Mouse (Mus musculus): ENCODE measurements around the gene Vwa5a. TPM values are rescaled to one million over a fixed set of nuclear protein-coding genes. Genes with fewer than 3 reads are reported as not detected.

Vwa5a gene
- 27.9 and 38.3 TPM in 2 replicates for polyA plus RNA-seq (2015; fragmentation: Nextera tagmentation; extraction: Ambion mirVana)

GRCm38 (mm10) chr9:38718102-38718501, at the start of gene Vwa5a:
Vwa5a (plus strand) TSS chr9:38718268.

GRCm38 (mm10) chr9:38674501-38674900, 43.6 kb upstream of the Vwa5a start, which contains the start of gene Olfr918:
Olfr918 (minus strand) TSS chr9:38674601.

GRCm38 (mm10) chr9:38751999-38752398, 33.9 kb downstream of the Vwa5a start, which contains the start of gene Olfr920:
Olfr920 (plus strand) TSS chr9:38752299.

DNA sequence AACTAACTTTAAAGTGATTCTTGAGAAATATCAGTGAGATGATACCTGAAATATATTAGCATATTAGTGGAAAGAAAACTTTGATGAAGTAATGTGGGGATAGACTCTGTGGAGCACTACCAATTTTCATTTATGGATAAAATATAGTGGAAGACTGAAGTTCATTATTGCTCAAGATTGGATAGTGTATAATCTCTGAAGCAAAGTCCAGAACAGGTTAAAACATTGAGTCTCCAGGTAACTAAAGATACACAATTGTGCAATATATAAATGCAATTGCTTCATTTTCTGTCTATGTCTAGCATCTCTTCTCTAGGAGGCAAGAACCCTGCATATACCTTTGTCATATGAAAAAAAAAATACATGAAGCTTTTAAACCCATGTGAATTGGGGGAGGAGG, 54.7 kb downstream of the Vwa5a start, which contains the start of gene Olfr921:
TSS of gene Olfr921 (plus strand) at position 301 of the 400 bp plus-strand sequence.

Other genes with a start within 250 kb of the Vwa5a start
- not detected in 2 replicates for gene Olfr905, start 247.2 kb upstream of the Vwa5a start, polyA plus RNA-seq (2015; fragmentation: Nextera tagmentation; extraction: Ambion mirVana)
- not detected in 2 replicates for gene Olfr906, start 231.2 kb upstream of the Vwa5a start, polyA plus RNA-seq (2015; fragmentation: Nextera tagmentation; extraction: Ambion mirVana)
- gene Olfr907, start 222.5 kb upstream of the Vwa5a start, polyA plus RNA-seq (2015; fragmentation: Nextera tagmentation; extraction: Ambion mirVana), result not detected in 2 replicates
- not detected in 2 replicates for gene Olfr911-ps1, start 196.7 kb upstream of the Vwa5a start, polyA plus RNA-seq (2015; fragmentation: Nextera tagmentation; extraction: Ambion mirVana)
- not detected in 2 replicates for gene Olfr910, start 180.4 kb upstream of the Vwa5a start, polyA plus RNA-seq (2015; fragmentation: Nextera tagmentation; extraction: Ambion mirVana)
- gene Olfr912, start 138.1 kb upstream of the Vwa5a start, polyA plus RNA-seq (2015; fragmentation: Nextera tagmentation; extraction: Ambion mirVana), result not detected in 2 replicates
- not detected in 2 replicates for gene Olfr913, start 125.5 kb upstream of the Vwa5a start, polyA plus RNA-seq (2015; fragmentation: Nextera tagmentation; extraction: Ambion mirVana)
- gene Olfr914, start 113.2 kb upstream of the Vwa5a start, polyA plus RNA-seq (2015; fragmentation: Nextera tagmentation; extraction: Ambion mirVana), result not detected in 2 replicates
- not detected in 2 replicates for gene Olfr916, start 58.4 kb upstream of the Vwa5a start, polyA plus RNA-seq (2015; fragmentation: Nextera tagmentation; extraction: Ambion mirVana)
- not detected in 2 replicates for gene Olfr917, start 52.4 kb upstream of the Vwa5a start, polyA plus RNA-seq (2015; fragmentation: Nextera tagmentation; extraction: Ambion mirVana)
- gene Olfr918, start 43.7 kb upstream of the Vwa5a start, polyA plus RNA-seq (2015; fragmentation: Nextera tagmentation; extraction: Ambion mirVana), result not detected in 2 replicates
- not detected in 2 replicates for gene Olfr919, start 14.6 kb upstream of the Vwa5a start, polyA plus RNA-seq (2015; fragmentation: Nextera tagmentation; extraction: Ambion mirVana)
- 0.13 and 0.35 TPM in 2 replicates for gene Olfr920, start 34.0 kb downstream of the Vwa5a start, polyA plus RNA-seq (2015; fragmentation: Nextera tagmentation; extraction: Ambion mirVana)
- not detected in 2 replicates for gene Olfr921, start 54.8 kb downstream of the Vwa5a start, polyA plus RNA-seq (2015; fragmentation: Nextera tagmentation; extraction: Ambion mirVana)
- not detected in 2 replicates for gene Olfr922, start 96.3 kb downstream of the Vwa5a start, polyA plus RNA-seq (2015; fragmentation: Nextera tagmentation; extraction: Ambion mirVana)
- not detected in 2 replicates for gene Olfr923, start 108.3 kb downstream of the Vwa5a start, polyA plus RNA-seq (2015; fragmentation: Nextera tagmentation; extraction: Ambion mirVana)
- not detected in 2 replicates for gene Olfr924, start 126.2 kb downstream of the Vwa5a start, polyA plus RNA-seq (2015; fragmentation: Nextera tagmentation; extraction: Ambion mirVana)
- not detected in 2 replicates for gene Olfr26, start 136.8 kb downstream of the Vwa5a start, polyA plus RNA-seq (2015; fragmentation: Nextera tagmentation; extraction: Ambion mirVana)
- not detected in 2 replicates for gene Olfr926, start 158.9 kb downstream of the Vwa5a start, polyA plus RNA-seq (2015; fragmentation: Nextera tagmentation; extraction: Ambion mirVana)
- not detected in 2 replicates for gene Olfr930, start 211.5 kb downstream of the Vwa5a start, polyA plus RNA-seq (2015; fragmentation: Nextera tagmentation; extraction: Ambion mirVana)